12 mouse cellular contexts compared by ENCODE assay signal in the genomic region with DNA sequence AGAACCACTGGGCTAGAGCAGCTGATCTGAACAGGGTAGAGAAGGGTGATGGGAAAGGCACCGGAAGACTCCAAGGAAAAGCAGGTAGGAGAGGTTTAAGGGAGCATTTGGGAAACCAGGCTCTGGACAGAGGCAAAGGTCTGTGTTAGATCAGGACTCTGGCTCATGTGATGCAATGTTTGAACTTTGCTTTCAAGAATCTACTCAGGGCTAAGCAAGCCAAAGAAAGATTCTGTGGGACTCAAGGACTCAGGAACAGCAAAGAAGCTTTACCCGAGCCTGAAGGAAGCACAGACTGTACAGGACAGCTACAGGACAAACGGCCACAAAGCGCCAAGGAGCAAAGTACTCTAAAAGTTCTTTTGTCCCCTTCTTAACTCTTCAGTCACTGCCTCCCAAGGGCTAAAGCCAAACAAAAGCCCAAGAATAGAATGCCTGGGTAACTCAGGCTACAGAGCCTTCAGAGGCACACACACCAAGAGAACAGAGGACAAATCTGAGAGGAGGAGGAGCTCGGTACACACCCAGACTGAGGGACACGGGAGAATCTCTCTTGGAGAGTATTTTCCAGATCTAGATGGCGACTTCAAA.
DNase-seq lines count a peak whose midpoint lies in the region; ATAC-seq and TF ChIP-seq lines count a peak whose summit lies in the region.
"Had no signal": no experiment of that assay in that cellular context is flagged by ENCODE, and none has a peak within 500 bp of the region (broad histone marks: within the 10 kb centered on the region; RNA-seq: fewer than 3 reads in every experiment).

No protein-coding gene starts in this region.

- TF ChIP-seq POLR2A in ES-Bruce4 (IDR thresholded peaks at IDR 0.05; ENCODE audit: insufficient read depth, low read length) = no peak

- no peak overlapping the region for H3K4me2 ChIP-seq in kidney, embryonic 15.5 days
- H3K4me2 ChIP-seq in liver, postnatal 0 days (ENCODE audit: low read depth, low read length) = peak overlapping the region; percentile 1
- H3K4me2 ChIP-seq in hindbrain, embryonic 11.5 days (replicated peaks; ENCODE audit: low read depth, low read length) = no peak overlapping the region
- H3K4me2 ChIP-seq: heart, embryonic 12.5 days had no signal

- no peak overlapping the region for H3K9ac ChIP-seq in kidney, embryonic 15.5 days
- no peak overlapping the region for H3K9ac ChIP-seq in ES-Bruce4 (ENCODE audit: low read depth, poor library complexity, severe bottlenecking)
- no peak overlapping the region for H3K9ac ChIP-seq in liver, postnatal 0 days (replicated peaks)
- H3K9ac ChIP-seq in hindbrain, embryonic 11.5 days (ENCODE audit: low read depth, low read length) = no peak overlapping the region
- H3K9ac ChIP-seq: heart, embryonic 12.5 days had no signal

- H3K27ac ChIP-seq in kidney, embryonic 15.5 days = no peak overlapping the region
- H3K27ac ChIP-seq in ES-Bruce4 (ENCODE audit: insufficient read depth, low read length) = peak overlapping the region; percentile 56; the same call in 1 of the 2 replicates
- H3K27ac ChIP-seq in liver, postnatal 0 days (ENCODE audit: low read depth) = peak overlapping the region; percentile 52
- no peak overlapping the region for H3K27ac ChIP-seq in hindbrain, embryonic 11.5 days (ENCODE audit: low read depth, low read length)

- no peak for ATAC-seq in kidney, embryonic 15.5 days (replicated peaks; ENCODE audit: low FRiP score)
- ATAC-seq in liver, postnatal 0 days = 0 out of 2 replicates have a peak, but pooled peaks have one; percentile 18
- no peak for ATAC-seq in hindbrain, embryonic 11.5 days (ENCODE audit: low FRiP score)
- ATAC-seq: activated CD4-positive, CD25-positive, alpha-beta regulatory T cell, adult 4 months had no signal

- peak; percentile 77 for DNase-seq in kidney, adult 11 months
- peak; percentile 72 for DNase-seq in ZHBTc4 (ENCODE audit: low read depth, low spot score)
- no peak for DNase-seq in liver, postnatal 0 days
- DNase-seq in layer of hippocampus, adult 8-10 months (ENCODE audit: low spot score in 2 of 2) = no peak
- DNase-seq in hindbrain, embryonic 11.5 days (ENCODE audit: low spot score) = no peak
- DNase-seq: thymus, postnatal 4 days had no signal

- no peak overlapping the region for H3K4me3 ChIP-seq in kidney, embryonic 15.5 days (replicated peaks)
- no peak overlapping the region for H3K4me3 ChIP-seq in ES-Bruce4 (ENCODE audit: low read depth, low read length)
- no peak overlapping the region for H3K4me3 ChIP-seq in liver, postnatal 0 days (ENCODE audit: low read depth, low read length)
- H3K4me3 ChIP-seq in hindbrain, embryonic 11.5 days (ENCODE audit: low read depth, low read length) = no peak overlapping the region
- H3K4me3 ChIP-seq: erythroblast, embryonic 14.5 days; heart, embryonic 12.5 days; megakaryocyte, embryonic 14.5 days had no signal

- H3K36me3 ChIP-seq in kidney, embryonic 15.5 days = no peaks in the 10 kb centered on the region
- no peaks in the 10 kb centered on the region for H3K36me3 ChIP-seq in ES-Bruce4 (ENCODE audit: control insufficient read depth, insufficient read depth, low read length, poor library complexity, severe bottlenecking)
- H3K36me3 ChIP-seq in liver, postnatal 0 days (replicated peaks; ENCODE audit: insufficient read depth, low read length) = no peaks in the 10 kb centered on the region
- no peaks in the 10 kb centered on the region for H3K36me3 ChIP-seq in hindbrain, embryonic 11.5 days (ENCODE audit: control insufficient read depth, insufficient read depth, low read length)
- H3K36me3 ChIP-seq: heart, embryonic 12.5 days had no signal

- H3K4me1 ChIP-seq in kidney, embryonic 15.5 days = peaks cover 16% of the 10 kb centered on the region
- no peaks in the 10 kb centered on the region for H3K4me1 ChIP-seq in ES-Bruce4 (ENCODE audit: control insufficient read depth, insufficient read depth, low read length)
- peaks cover 38% of the 10 kb centered on the region for H3K4me1 ChIP-seq in liver, postnatal 0 days (ENCODE audit: insufficient read depth)
- no peaks in the 10 kb centered on the region; the same call in 1 of the 2 replicates for H3K4me1 ChIP-seq in hindbrain, embryonic 11.5 days (replicated peaks; ENCODE audit: control insufficient read depth, insufficient read depth, low read length)

- no peak for TF ChIP-seq CTCF in ES-Bruce4 (IDR thresholded peaks at IDR 0.05; ENCODE audit: low read depth, low read length)
- TF ChIP-seq CTCF in liver, postnatal 0 days (IDR thresholded peaks at IDR 0.05; ENCODE audit: low read depth) = no peak

- H3K9me3 ChIP-seq in kidney, embryonic 15.5 days (replicated peaks) = no peaks in the 10 kb centered on the region
- H3K9me3 ChIP-seq in ES-Bruce4 (replicated peaks; ENCODE audit: control insufficient read depth, insufficient read depth, low read length, poor library complexity, severe bottlenecking) = no peaks in the 10 kb centered on the region
- no peaks in the 10 kb centered on the region for H3K9me3 ChIP-seq in liver, postnatal 0 days (ENCODE audit: low read length)
- no peaks in the 10 kb centered on the region for H3K9me3 ChIP-seq in hindbrain, embryonic 11.5 days (ENCODE audit: control insufficient read depth, low read length)
- H3K9me3 ChIP-seq: heart, embryonic 12.5 days; megakaryocyte, embryonic 14.5 days had no signal

- WGBS in kidney, embryonic 15.5 days = 66% methylated on average over 7 of the region's 7 CpGs
- 59% methylated on average over 7 of the region's 7 CpGs for WGBS in liver, postnatal 0 days (ENCODE audit: insufficient replicate concordance)
- 45% methylated on average over 7 of the region's 7 CpGs for WGBS in hindbrain, embryonic 11.5 days

- H3K27me3 ChIP-seq in kidney, embryonic 15.5 days = no peaks in the 10 kb centered on the region
- no peaks in the 10 kb centered on the region for H3K27me3 ChIP-seq in ES-Bruce4 (ENCODE audit: control insufficient read depth, insufficient read depth, low read length, poor library complexity, severe bottlenecking)
- no peaks in the 10 kb centered on the region for H3K27me3 ChIP-seq in liver, postnatal 0 days (ENCODE audit: insufficient read depth, low read length)
- no peaks in the 10 kb centered on the region for H3K27me3 ChIP-seq in hindbrain, embryonic 11.5 days (ENCODE audit: control insufficient read depth, insufficient read depth, low read length)
- H3K27me3 ChIP-seq: heart, embryonic 12.5 days; megakaryocyte, embryonic 14.5 days had no signal

- TF ChIP-seq EP300 in ES-Bruce4 (IDR thresholded peaks at IDR 0.05; ENCODE audit: insufficient read depth, low read depth, low read length) = no peak
- TF ChIP-seq EP300 in liver, postnatal 0 days (IDR thresholded peaks at IDR 0.05; ENCODE audit: low read depth) = no peak

Comparison
In these comparisons a context has a peak if more than half of its experiments do, and no peak if none do; other contexts are left out.
1. DNase-seq: peak in kidney, adult 11 months (single experiment) and ZHBTc4 (single experiment); none in liver, postnatal 0 days (single experiment), layer of hippocampus, adult 8-10 months (0 of 2) and hindbrain, embryonic 11.5 days (single experiment).
2. H3K27ac ChIP-seq: peak in ES-Bruce4 (single experiment) and liver, postnatal 0 days (single experiment); none in kidney, embryonic 15.5 days (single experiment) and hindbrain, embryonic 11.5 days (single experiment).